Mouse (Mus musculus) kidney, embryonic 14.5 days (tissue): ENCODE data around the gene Bglap. TPM values are rescaled to one million over a fixed set of nuclear protein-coding genes. Genes with fewer than 3 reads are reported as not detected.
"Not testable (repeated sequence)": the region's sequence is repeated elsewhere in the genome, so short reads cannot be mapped to it uniquely, and the experiment has no call there.

ENCODE experiments used
- ATAC-seq: fragments of 200-750 bp; cut with Nextera tagmentation; 2 replicates; pipeline ENCODE4 v1.8.0; 2017; ENCODE audit warnings: moderate number of reproducible peaks, mild to moderate bottlenecking, moderate TSS enrichment, moderate library complexity; ENCODE audit not compliant: low FRiP score, low TSS enrichment
- H3K27ac ChIP-seq: fragments of 300-500 bp; sonication (generic); 2 replicates; pipeline ENCODE4 v1.5.1; 2014; ENCODE audit warnings: low read depth, mild to moderate bottlenecking, low read length, moderate library complexity, mixed read lengths
- H3K27me3 ChIP-seq: fragments of 300-500 bp; sonication (generic); 2 replicates; pipeline ENCODE4 v1.6.1; 2014; ENCODE audit warnings: mild to moderate bottlenecking, low read length; ENCODE audit not compliant: control insufficient read depth, insufficient read depth
- H3K36me3 ChIP-seq: fragments of 300-500 bp; sonication (generic); 2 replicates; pipeline ENCODE4 v1.6.1; 2014; ENCODE audit warnings: low read length, mixed read lengths; ENCODE audit not compliant: control insufficient read depth, insufficient read depth
- H3K4me1 ChIP-seq: fragments of 300-500 bp; sonication (generic); 2 replicates; pipeline ENCODE4 v1.6.1; 2014; ENCODE audit warnings: low read length, mixed read lengths; ENCODE audit not compliant: control insufficient read depth, insufficient read depth
- H3K4me2 ChIP-seq: fragments of 300-500 bp; sonication (generic); replicated peaks from 2 replicates; pipeline ENCODE4 v1.6.1; 2014; ENCODE audit warnings: low read depth, mild to moderate bottlenecking, low read length
- H3K4me3 ChIP-seq: fragments of 300-500 bp; sonication (generic); 2 replicates; pipeline ENCODE4 v1.5.1; 2014; ENCODE audit warnings: mild to moderate bottlenecking, low read length
- H3K9ac ChIP-seq: fragments of 300-500 bp; sonication (generic); 2 replicates; pipeline ENCODE4 v1.6.1; 2014; ENCODE audit warnings: low read depth, mild to moderate bottlenecking, low read length, moderate library complexity
- H3K9me3 ChIP-seq: fragments of 300-500 bp; sonication (generic); 2 replicates; pipeline ENCODE4 v1.6.1; 2016; ENCODE audit warnings: low read length; ENCODE audit not compliant: control insufficient read depth
- WGBS: fragments of 180-500 bp; shearing (Covaris S2); extraction: QIAGEN DNeasy Blood & Tissue Kit; methylation state at CpG from one replicate; pipeline ENCODE4 v1.1.7; 2014; 5-methylcytosine and 5-hydroxymethylcytosine counted together
- polyA plus RNA-seq: library from polyadenylated mRNA; unstranded; fragments of >200 nt; fragmentation: Nextera tagmentation; extraction: Ambion mirVana; gene quantifications from 2 replicates; pipeline ENCODE4 v1.2.1, GENCODE M21; 2014

Gene Bglap
- polyA plus RNA-seq, 1 experiment from 2014 or later = 0.57 TPM

GRCm38 (mm10) chr3:88403522-88404230, 19.4 kb upstream of the Bglap start:
- H3K9ac ChIP-seq = no peak overlapping the region
- no peak overlapping the region for H3K4me2 ChIP-seq
- H3K27ac ChIP-seq = no peak overlapping the region
- no peak for ATAC-seq
- H3K4me1 ChIP-seq = peaks cover 14% of the 10 kb centered on the region; the same call in 1 of the 2 replicates
- peaks cover 13% of the 10 kb centered on the region; the same call in 1 of the 2 replicates for H3K36me3 ChIP-seq
- 86% methylated on average over 10 of the region's 10 CpGs for WGBS
- no peak overlapping the region for H3K4me3 ChIP-seq
- no peaks in the 10 kb centered on the region for H3K27me3 ChIP-seq
- H3K9me3 ChIP-seq = no peaks in the 10 kb centered on the region

GRCm38 (mm10) chr3:88398666-88399065, 14.4 kb upstream of the Bglap start:
- Histone ChIP-seq H3K9ac (no peak overlapping the region), H3K27me3 (no peaks in the 10 kb centered on the region), H3K4me1 (no peaks in the 10 kb centered on the region), H3K27ac (no peak overlapping the region), H3K4me2 (no peak overlapping the region), H3K9me3 (no peaks in the 10 kb centered on the region), H3K4me3 (no peak overlapping the region), H3K36me3 (peaks cover 29% of the 10 kb centered on the region; the same call in 1 of the 2 replicates)
- 84% methylated on average over 2 of the region's 2 CpGs for WGBS
- ATAC-seq = no peak

GRCm38 (mm10) chr3:88395742-88396141, 11.5 kb upstream of the Bglap start:
- Histone ChIP-seq H3K9ac (no peak overlapping the region), H3K36me3 (peaks cover 19% of the 10 kb centered on the region; the same call in 1 of the 2 replicates), H3K27me3 (no peaks in the 10 kb centered on the region), H3K27ac (no peak overlapping the region), H3K4me1 (no peaks in the 10 kb centered on the region), H3K4me3 (no peak overlapping the region), H3K4me2 (no peak overlapping the region), H3K9me3 (no peaks in the 10 kb centered on the region)
- WGBS = 91% methylated on average over 8 of the region's 8 CpGs
- ATAC-seq = no peak

GRCm38 (mm10) chr3:88395288-88395687, 11.0 kb upstream of the Bglap start:
- no peaks in the 10 kb centered on the region for H3K9me3 ChIP-seq
- no peak overlapping the region for H3K27ac ChIP-seq
- 97% methylated on average over 6 of the region's 6 CpGs for WGBS
- H3K9ac ChIP-seq = no peak overlapping the region
- peaks cover 23% of the 10 kb centered on the region; the same call in 1 of the 2 replicates for H3K36me3 ChIP-seq
- ATAC-seq = no peak
- H3K27me3 ChIP-seq = no peaks in the 10 kb centered on the region
- no peaks in the 10 kb centered on the region for H3K4me1 ChIP-seq
- no peak overlapping the region for H3K4me2 ChIP-seq
- H3K4me3 ChIP-seq = no peak overlapping the region

DNA sequence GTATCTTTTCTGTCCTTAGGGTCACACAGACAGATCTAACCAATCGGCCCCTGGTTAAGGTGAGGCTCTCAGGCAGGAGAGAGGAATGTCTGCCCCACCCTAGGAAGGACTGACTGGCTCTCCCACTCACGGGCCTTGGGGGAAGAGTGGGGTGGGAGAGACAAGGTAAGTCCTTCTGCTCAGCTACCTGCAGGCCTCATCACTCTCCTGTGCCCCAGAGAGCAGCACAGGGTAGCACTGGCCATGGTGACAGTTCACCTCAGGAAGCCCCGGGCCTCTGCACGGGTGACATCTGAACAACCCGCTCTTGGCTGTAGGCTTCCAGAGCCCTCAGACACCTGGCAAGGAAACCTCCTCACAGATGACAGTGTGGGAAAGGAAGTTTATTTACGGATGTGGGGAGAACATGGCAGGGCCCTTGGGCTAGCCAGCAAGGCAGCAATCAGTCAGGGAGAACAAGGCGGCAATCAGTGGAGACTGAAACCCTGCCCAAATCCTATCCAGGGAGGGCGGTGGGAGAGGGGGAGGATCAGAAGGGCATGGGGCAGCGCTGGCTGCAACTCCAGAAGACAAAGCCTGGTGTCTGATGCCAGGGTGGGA, 9.6 kb upstream of the Bglap start:
- Histone ChIP-seq H3K9ac (no peak overlapping the region), H3K27me3 (no peaks in the 10 kb centered on the region), H3K36me3 (peaks cover 28% of the 10 kb centered on the region; the same call in 1 of the 2 replicates), H3K9me3 (no peaks in the 10 kb centered on the region), H3K4me1 (no peaks in the 10 kb centered on the region), H3K27ac (no peak overlapping the region), H3K4me2 (no peak overlapping the region), H3K4me3 (no peak overlapping the region)
- 85% methylated on average over 9 of the region's 9 CpGs for WGBS
- no peak for ATAC-seq

- 11% methylated on average over 1 of the region's 7 CpGs for WGBS
- 0 out of 2 replicates have a peak, but pooled peaks have one; percentile 5 for ATAC-seq
- not testable (repeated sequence) for H3K4me2 ChIP-seq, H3K27ac ChIP-seq, H3K4me1 ChIP-seq, H3K9me3 ChIP-seq, H3K27me3 ChIP-seq, H3K4me3 ChIP-seq, H3K9ac ChIP-seq, H3K36me3 ChIP-seq
These were observed 1.9 kb downstream of the Bglap start for GRCm38 (mm10) chr3:88382383-88382782.

DNA sequence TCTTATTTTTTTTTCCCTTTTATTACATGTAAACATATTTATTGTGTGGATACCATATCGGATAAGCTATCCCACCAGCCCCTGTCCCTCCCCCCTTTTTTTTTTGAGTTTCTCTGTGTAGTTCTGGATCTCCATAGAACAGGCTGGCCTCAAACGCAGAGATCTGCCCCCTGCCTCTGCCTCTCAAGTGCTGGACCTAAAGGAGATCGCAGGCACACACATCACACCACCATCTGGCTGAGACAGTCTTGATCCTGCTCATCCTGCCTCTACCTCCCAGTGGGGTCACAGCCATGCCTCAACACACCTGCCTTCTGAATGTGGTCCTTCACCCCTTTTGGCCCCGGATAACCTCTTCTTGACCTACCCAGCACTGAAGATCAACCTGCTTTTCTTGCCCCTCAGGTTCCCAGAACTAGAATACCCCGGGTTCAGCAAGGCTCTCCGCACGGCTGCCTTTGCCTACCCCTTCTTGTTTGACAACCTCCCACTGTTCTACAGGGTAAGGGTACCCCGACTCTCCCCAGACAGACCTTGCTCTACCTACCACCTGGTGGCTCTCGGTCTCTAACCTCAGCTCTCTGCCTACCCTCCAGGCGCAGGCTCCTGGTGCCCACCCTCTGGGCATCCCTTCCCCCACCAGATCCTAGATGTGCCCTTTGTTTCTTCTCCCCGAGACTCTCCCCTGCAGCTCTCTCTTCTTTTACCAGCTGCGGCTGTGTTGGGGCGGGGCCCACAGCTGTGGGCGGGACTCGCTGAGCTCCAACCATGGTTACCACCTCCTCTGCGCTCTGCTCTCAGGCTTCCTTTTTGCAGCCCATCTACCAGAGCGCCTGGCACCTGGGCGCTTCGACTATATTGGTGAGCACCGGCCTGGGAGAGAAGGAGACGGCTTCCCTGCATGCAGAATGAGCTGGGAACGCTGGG, 2.6 kb downstream of the Bglap start:
- not testable (repeated sequence) for H3K9me3 ChIP-seq, H3K36me3 ChIP-seq, H3K27me3 ChIP-seq, H3K9ac ChIP-seq, H3K4me1 ChIP-seq
- peak; percentile 85 for ATAC-seq
- Histone ChIP-seq H3K4me2 (peak overlapping the region; percentile 36), H3K4me3 (peak overlapping the region; percentile 10; the same call in 1 of the 2 replicates), H3K27ac (peak overlapping the region; percentile 61; the same call in 1 of the 2 replicates)
- WGBS = 6% methylated on average over 20 of the region's 22 CpGs

- H3K4me3 ChIP-seq, H3K4me1 ChIP-seq, H3K4me2 ChIP-seq, H3K9me3 ChIP-seq, H3K27ac ChIP-seq, H3K36me3 ChIP-seq, ATAC-seq, H3K27me3 ChIP-seq, H3K9ac ChIP-seq: not testable (repeated sequence)
- 75% methylated on average over 4 of the region's 5 CpGs for WGBS
These were observed 5.7 kb downstream of the Bglap start, which contains the start of gene Bglap2 for GRCm38 (mm10) chr3:88378599-88378998. Bglap2 (minus strand) TSS chr3:88378699.
